Comparison of ENCODE assay signal across 17 mouse cellular contexts in genomic region chr19:23410800-23411199, GRCm38 (mm10).
"Had no signal": no experiment of that assay in that cellular context is flagged by ENCODE, and none has a peak within 500 bp of the region (broad histone marks: within the 10 kb centered on the region; RNA-seq: fewer than 3 reads in every experiment).

No protein-coding gene starts in this region.

- H3K4me3 ChIP-seq: liver, embryonic 13.5 days; liver, embryonic 15.5 days; lung, embryonic 15.5 days; megakaryocyte, embryonic 14.5 days; midbrain, embryonic 13.5 days; midbrain, embryonic 15.5 days; neural tube, embryonic 12.5 days; stomach, embryonic 15.5 days had no signal

- H3K36me3 ChIP-seq: liver, embryonic 13.5 days; liver, embryonic 15.5 days; lung, embryonic 15.5 days; midbrain, embryonic 13.5 days; midbrain, embryonic 15.5 days; neural tube, embryonic 12.5 days; stomach, embryonic 15.5 days had no signal

- DNase-seq: liver, embryonic 13.5 days; liver, postnatal 0 days; right cerebral cortex, postnatal 14 days; thymus, adult 2 months; thymus, postnatal 25 days; thymus, postnatal 4 days had no signal

- H3K9ac ChIP-seq: liver, embryonic 13.5 days; liver, embryonic 15.5 days; liver, postnatal 0 days; lung, embryonic 15.5 days; midbrain, embryonic 13.5 days; midbrain, embryonic 15.5 days; neural tube, embryonic 12.5 days; stomach, embryonic 15.5 days had no signal

- H3K4me2 ChIP-seq: liver, embryonic 11.5 days; liver, embryonic 13.5 days; liver, embryonic 15.5 days; lung, embryonic 15.5 days; midbrain, embryonic 11.5 days; midbrain, embryonic 13.5 days; midbrain, embryonic 15.5 days; neural tube, embryonic 12.5 days; stomach, embryonic 15.5 days had no signal

- H3K9me3 ChIP-seq: liver, embryonic 13.5 days; liver, embryonic 15.5 days; lung, embryonic 15.5 days; megakaryocyte, embryonic 14.5 days; midbrain, embryonic 13.5 days; midbrain, embryonic 15.5 days; neural tube, embryonic 12.5 days; stomach, embryonic 15.5 days had no signal

- H3K27me3 ChIP-seq: liver, embryonic 13.5 days; liver, embryonic 15.5 days; lung, embryonic 15.5 days; midbrain, embryonic 13.5 days; midbrain, embryonic 15.5 days; neural tube, embryonic 12.5 days; stomach, embryonic 15.5 days had no signal

- H3K4me1 ChIP-seq: liver, embryonic 13.5 days; liver, embryonic 15.5 days; megakaryocyte, embryonic 14.5 days; midbrain, embryonic 13.5 days; midbrain, embryonic 15.5 days; neural tube, embryonic 12.5 days; stomach, embryonic 15.5 days had no signal

- H3K27ac ChIP-seq: liver, embryonic 13.5 days; liver, embryonic 15.5 days; lung, embryonic 15.5 days; macrophage; midbrain, embryonic 13.5 days; midbrain, embryonic 15.5 days; neural tube, embryonic 12.5 days; stomach, embryonic 15.5 days; stomach, postnatal 0 days had no signal

- ATAC-seq: liver, postnatal 0 days; midbrain, embryonic 13.5 days; midbrain, embryonic 15.5 days had no signal
